Mouse (Mus musculus) heart, postnatal 0 days (tissue): ENCODE data around the gene RPS10-NUDT3. TPM values are rescaled to one million over a fixed set of nuclear protein-coding genes. Genes with fewer than 3 reads are reported as not detected.
A peak's percentile ranks its signal among the peaks of the same experiment; 100 is the strongest.

Source experiments
- ATAC-seq: fragments of 200-750 bp; cut with Nextera tagmentation; 2 replicates; pipeline ENCODE4 v1.8.0; 2017; ENCODE audit warnings: low read depth, moderate number of reproducible peaks, moderate library complexity; ENCODE audit not compliant: insufficient read depth
- DNase-seq: peaks from one replicate; pipeline ENCODE4 v3.0.0-alpha.2; 2016; ENCODE audit warnings: low spot score
- H3K27ac ChIP-seq: fragments of 300-500 bp; sonication (generic); 2 replicates; pipeline ENCODE4 v1.5.1; 2014; ENCODE audit warnings: low read depth, mild to moderate bottlenecking
- H3K27me3 ChIP-seq: fragments of 300-500 bp; sonication (generic); 2 replicates; pipeline ENCODE4 v1.6.1; 2014; ENCODE audit warnings: low read length, mixed read lengths; ENCODE audit not compliant: control insufficient read depth, insufficient read depth
- H3K36me3 ChIP-seq: fragments of 300-500 bp; sonication (generic); replicated peaks from 2 replicates; pipeline ENCODE4 v1.6.1; 2014; ENCODE audit warnings: low read length, mixed read lengths; ENCODE audit not compliant: control insufficient read depth, insufficient read depth
- H3K4me1 ChIP-seq: fragments of 300-500 bp; sonication (generic); 2 replicates; pipeline ENCODE4 v1.6.1; 2014; ENCODE audit warnings: antibody characterized with exemption; ENCODE audit not compliant: control insufficient read depth, insufficient read depth
- H3K4me2 ChIP-seq: fragments of 300-500 bp; sonication (generic); 2 replicates; pipeline ENCODE4 v1.6.1; 2014; ENCODE audit warnings: low read depth, mild to moderate bottlenecking, low read length, moderate library complexity
- H3K4me3 ChIP-seq: fragments of 300-500 bp; sonication (generic); 2 replicates; pipeline ENCODE4 v1.5.1; 2014; ENCODE audit warnings: low read depth, low read length
- H3K9ac ChIP-seq: fragments of 300-500 bp; sonication (generic); replicated peaks from 2 replicates; pipeline ENCODE4 v1.6.1; 2014; ENCODE audit warnings: low read depth, low read length, mixed read lengths
- H3K9me3 ChIP-seq: fragments of 300-500 bp; sonication (generic); replicated peaks from 2 replicates; pipeline ENCODE4 v1.6.1; 2016; ENCODE audit warnings: low read length; ENCODE audit not compliant: control insufficient read depth
- CTCF ChIP-seq: IDR thresholded peaks from 2 replicates; pipeline ENCODE4 v1.5.1; 2016; ENCODE audit warnings: antibody characterized with exemption, control low read depth, low read depth
- EP300 ChIP-seq: IDR thresholded peaks from 2 replicates; pipeline ENCODE4 v1.6.1; 2016; ENCODE audit warnings: antibody characterized with exemption, low read depth
- WGBS: fragments of 180-500 bp; shearing (Covaris S2); extraction: QIAGEN DNeasy Blood & Tissue Kit; methylation state at CpG from one replicate; pipeline ENCODE4 v1.1.7; 2014; 5-methylcytosine and 5-hydroxymethylcytosine counted together
- polyA plus RNA-seq: library from polyadenylated mRNA; unstranded; fragments of >200 nt; fragmentation: Nextera tagmentation; extraction: Ambion mirVana; gene quantifications from 2 replicates; pipeline ENCODE4 v1.2.1, GENCODE M21; 2015
- total RNA-seq: library from RNA; depleted of rRNA; stranded (reverse); fragments of >200 nt; gene quantifications from 2 replicates; pipeline ENCODE4 v1.2.3, GENCODE M21; 2014; ENCODE audit warnings: low replicate concordance

The RPS10-NUDT3 gene
- total and polyA plus RNA-seq, 2 experiments from 2014 or later: not detected

DNA sequence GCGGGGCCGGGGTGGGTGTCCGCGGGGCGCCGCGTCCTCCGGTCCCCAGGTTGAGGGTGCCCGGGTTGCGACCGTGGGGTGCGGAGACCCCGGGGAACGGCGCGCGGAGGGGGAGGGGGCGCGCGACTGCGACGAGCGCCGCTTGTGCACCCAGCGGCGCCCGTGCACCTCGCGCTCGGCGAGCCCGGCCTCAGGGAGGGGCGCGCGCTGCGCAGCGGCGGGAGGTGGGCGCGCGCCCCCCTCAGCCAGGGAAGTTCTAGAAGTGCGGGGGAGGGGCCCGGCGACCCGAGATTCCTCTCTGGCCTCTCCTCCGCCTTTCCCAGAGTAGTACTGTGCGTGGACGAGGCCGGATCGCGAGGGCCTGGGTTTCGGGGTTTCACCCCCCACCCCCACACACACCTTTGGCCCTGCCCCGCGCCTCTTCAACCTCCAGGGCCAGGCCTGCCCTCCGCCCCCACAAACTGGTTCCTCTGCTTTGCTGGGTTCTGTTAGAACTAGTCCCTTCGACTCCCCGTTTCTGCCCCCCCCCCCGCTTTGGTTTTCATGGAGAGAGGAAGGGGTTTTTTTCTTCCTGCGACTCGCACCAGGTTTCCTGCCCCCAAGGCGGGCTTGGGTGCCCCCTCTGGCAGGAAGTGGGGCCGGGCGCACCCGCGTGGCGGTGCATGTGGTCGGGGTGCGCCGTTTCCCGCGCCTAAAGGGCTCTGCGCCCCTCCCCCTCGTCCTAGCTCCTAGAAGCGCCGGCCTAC is 77.7 kb downstream of the RPS10-NUDT3 start:
- no peak for DNase-seq
- peaks cover 20% of the 10 kb centered on the region for H3K4me1 ChIP-seq

DNA sequence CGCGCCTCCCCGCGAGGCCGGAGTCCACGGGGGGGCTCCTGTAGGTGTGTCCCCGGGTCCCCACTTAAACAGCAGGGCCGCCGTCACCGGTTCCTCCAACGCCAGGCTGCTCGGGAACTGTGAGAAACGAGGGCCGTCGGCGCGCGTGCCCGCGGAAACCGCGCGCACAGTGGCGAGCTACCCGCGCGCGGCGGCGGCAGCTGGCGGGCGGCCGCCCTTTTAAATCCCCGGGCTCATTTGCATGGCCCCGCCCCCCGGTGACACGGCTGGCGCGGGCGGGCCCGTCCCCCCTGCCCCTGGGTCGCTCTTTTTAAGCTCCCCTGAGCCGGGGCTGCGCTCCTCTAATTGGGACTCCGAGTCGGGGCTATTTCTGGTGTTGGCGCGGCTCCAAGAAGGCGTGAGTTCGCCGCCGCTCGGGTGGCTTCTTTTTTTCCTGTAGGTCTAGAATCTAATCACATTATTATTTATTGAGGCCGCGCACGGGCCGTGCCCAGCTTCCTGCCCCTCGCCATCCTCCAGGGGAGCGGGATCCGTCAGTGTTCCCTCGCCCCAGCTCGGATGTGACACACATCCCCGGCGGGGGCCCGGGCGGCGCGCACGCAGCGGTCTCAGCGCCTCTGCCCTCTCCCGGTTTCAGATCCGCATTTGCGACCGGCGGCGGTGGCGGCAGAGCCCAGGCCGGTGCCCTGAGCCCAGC is 78.6 kb downstream of the RPS10-NUDT3 start, which contains the start of gene Hmga1:
Gene Hmga1 (plus strand): TSS at position 183 of the 697 bp plus-strand sequence.
- TF ChIP-seq EP300 (0 out of 2 replicates have a peak, but pooled peaks have one; percentile 27), CTCF (no peak)
- peak; percentile 82 for ATAC-seq
- Histone ChIP-seq H3K9ac (peak within 1 kb of the TSS; percentile 83), H3K4me3 (peak within 1 kb of the TSS; percentile 81), H3K27me3 (no peaks in the 10 kb centered on the region), H3K4me2 (peak within 1 kb of the TSS; percentile 96), H3K27ac (peak within 1 kb of the TSS; percentile 86), H3K4me1 (peaks cover 20% of the 10 kb centered on the region), H3K36me3 (no peaks in the 10 kb centered on the region), H3K9me3 (no peaks in the 10 kb centered on the region)
- WGBS: under 1% methylated on average over 79 of the region's 79 CpGs
- peak; percentile 79 for DNase-seq

More for the DNA sequence above, 77.7 kb downstream of the RPS10-NUDT3 start:
- no peaks in the 10 kb centered on the region for H3K27me3 ChIP-seq
- peak overlapping the region; percentile 96 for H3K4me2 ChIP-seq
- TF ChIP-seq EP300 (no peak), CTCF (peak; percentile 16)
- H3K27ac ChIP-seq: peak overlapping the region; percentile 86
- ATAC-seq: peak; percentile 32
- under 1% methylated on average over 52 of the region's 75 CpGs for WGBS
- no peaks in the 10 kb centered on the region for H3K9me3 ChIP-seq
- H3K36me3 ChIP-seq: no peaks in the 10 kb centered on the region
- H3K4me3 ChIP-seq: peak overlapping the region; percentile 81
- peak overlapping the region; percentile 83 for H3K9ac ChIP-seq

DNA sequence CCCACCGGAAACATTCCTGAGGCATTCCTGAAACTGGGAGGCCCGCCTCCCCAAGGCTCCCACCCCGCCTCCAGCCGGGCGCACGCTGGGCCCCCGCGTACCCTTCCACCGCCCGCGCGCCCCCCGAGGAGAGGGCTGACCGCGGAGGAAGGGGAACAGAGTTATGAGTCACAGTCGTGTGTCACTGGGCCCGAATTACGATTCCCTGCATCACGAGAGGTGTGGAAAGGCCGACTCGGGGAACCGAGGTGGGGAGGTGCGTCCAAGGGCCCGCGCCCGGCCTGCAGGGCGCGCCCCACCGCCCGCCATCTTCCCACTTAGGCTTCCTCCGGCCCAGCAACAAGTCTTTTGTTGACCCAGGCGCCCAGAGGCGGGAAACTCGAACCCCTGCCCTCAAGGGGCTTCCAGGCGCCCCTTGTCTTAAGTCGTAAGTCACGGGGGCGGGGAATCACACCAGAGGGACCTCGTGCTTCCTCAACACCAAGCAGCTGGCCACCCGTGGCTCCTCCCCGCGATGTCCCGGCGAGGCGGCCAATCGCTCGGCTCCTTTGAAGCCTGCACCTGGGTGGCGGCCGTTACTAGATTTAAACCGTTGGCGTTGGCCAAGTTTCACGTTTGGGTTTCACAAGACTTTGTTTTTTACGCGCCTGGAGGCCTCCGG is 79.4 kb downstream of the RPS10-NUDT3 start:
- no peaks in the 10 kb centered on the region for H3K9me3 ChIP-seq
- H3K27me3 ChIP-seq: no peaks in the 10 kb centered on the region
- peaks cover 20% of the 10 kb centered on the region for H3K4me1 ChIP-seq
- H3K36me3 ChIP-seq: no peaks in the 10 kb centered on the region
- WGBS: 1% methylated on average over 54 of the region's 55 CpGs
- peak overlapping the region; percentile 50; the same call in 1 of the 2 replicates for H3K9ac ChIP-seq
- peak overlapping the region; percentile 81 for H3K4me3 ChIP-seq
- DNase-seq: no peak
- peak; percentile 31; the same call in 1 of the 2 replicates for ATAC-seq
- peak overlapping the region; percentile 86 for H3K27ac ChIP-seq
- peak overlapping the region; percentile 96 for H3K4me2 ChIP-seq
- no peak; the same call in 1 of the 2 replicates for TF ChIP-seq EP300

DNA sequence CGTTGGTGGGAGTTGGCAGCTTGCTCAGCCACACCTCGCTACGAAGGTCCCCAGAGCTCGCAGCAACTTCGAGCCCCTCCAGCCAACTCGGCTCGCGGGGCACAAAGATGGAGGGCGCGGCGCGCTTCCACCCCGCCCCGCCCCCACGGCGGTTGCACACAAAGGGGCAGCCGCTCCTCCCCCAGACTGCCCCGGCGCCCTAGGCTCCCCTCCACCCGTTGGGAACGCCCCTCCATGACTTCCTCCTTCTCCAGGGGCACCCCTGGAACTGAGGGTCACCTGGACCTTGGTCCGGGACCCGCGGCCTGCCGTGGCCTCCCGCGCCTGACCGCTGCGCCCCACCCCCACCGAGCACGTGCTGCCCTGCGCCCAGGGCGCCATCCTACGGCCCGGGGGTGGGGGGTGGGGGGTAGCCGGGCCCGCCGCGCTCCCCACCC is 79.9 kb downstream of the RPS10-NUDT3 start:
- TF ChIP-seq EP300 (no peak), CTCF (no peak)
- Histone ChIP-seq H3K4me2 (peak overlapping the region; percentile 96), H3K9ac (peak overlapping the region; percentile 3; the same call in 1 of the 2 replicates), H3K27me3 (no peaks in the 10 kb centered on the region), H3K36me3 (no peaks in the 10 kb centered on the region), H3K27ac (peak overlapping the region; percentile 86; the same call in 1 of the 2 replicates), H3K4me1 (peaks cover 20% of the 10 kb centered on the region), H3K9me3 (no peaks in the 10 kb centered on the region), H3K4me3 (peak overlapping the region; percentile 81)
- peak; percentile 4; the same call in 1 of the 2 replicates for ATAC-seq
- 8% methylated on average over 23 of the region's 39 CpGs for WGBS
- DNase-seq: no peak
